Mouse (Mus musculus) G1E (cell line): Measurements from ENCODE around the gene Pdcd1lg2.

Experiments used
- CTCF ChIP-seq: IDR thresholded peaks from 2 replicates; pipeline ENCODE4 v1.5.1; 2012; ENCODE audit warnings: low read depth, low read length, inconsistent platforms, mixed read lengths
- GATA1 ChIP-seq: IDR thresholded peaks from 2 replicates; pipeline ENCODE4 v1.6.1; 2012; ENCODE audit warnings: borderline replicate concordance, low read length, inconsistent platforms, mixed read lengths
- POLR2AphosphoS5 ChIP-seq: IDR thresholded peaks from 2 replicates; pipeline ENCODE4 v1.6.1; 2012; ENCODE audit warnings: low read depth, low read length, inconsistent platforms; ENCODE audit not compliant: insufficient replicate concordance
- TAL1 ChIP-seq: conservative IDR thresholded peaks from 2 replicates; pipeline ENCODE4 v1.6.1; 2012; ENCODE audit warnings: low read depth, low read length, inconsistent platforms, mixed read lengths

DNA sequence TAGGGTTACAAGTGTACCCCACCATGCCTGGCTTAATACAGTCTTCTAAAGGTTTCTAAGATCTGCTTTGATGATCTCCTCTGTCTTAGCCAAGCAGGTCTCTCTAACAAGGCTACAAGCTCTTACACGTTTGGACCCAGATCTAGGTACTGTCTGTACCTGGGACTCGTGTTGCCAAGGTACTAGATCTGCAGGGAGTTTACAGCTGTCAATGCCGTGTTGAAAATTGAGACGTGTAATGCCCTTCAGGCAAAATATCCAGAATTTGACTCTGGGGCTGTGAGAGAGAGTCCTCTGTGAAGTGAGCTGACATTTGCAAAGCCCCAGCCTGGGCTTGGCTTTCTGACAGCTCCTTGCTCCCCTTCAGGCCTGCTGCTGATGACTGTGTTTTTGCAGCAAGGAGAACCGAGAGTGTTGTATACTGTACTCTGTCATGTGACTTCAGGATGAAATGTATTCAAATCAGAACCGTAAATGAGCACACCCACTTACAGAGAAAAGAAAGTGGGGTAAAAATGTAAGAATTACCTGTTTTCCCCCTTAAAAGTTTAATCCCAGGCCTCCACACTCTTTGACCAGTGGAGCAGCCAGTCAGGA is 85.4 kb downstream of the Pdcd1lg2 start:
- TF ChIP-seq CTCF (no peak), GATA1 (no peak), POLR2AphosphoS5 (no peak), TAL1 (no peak)
